Mouse (Mus musculus): Measurements from ENCODE around the gene Dcun1d3.

DNA sequence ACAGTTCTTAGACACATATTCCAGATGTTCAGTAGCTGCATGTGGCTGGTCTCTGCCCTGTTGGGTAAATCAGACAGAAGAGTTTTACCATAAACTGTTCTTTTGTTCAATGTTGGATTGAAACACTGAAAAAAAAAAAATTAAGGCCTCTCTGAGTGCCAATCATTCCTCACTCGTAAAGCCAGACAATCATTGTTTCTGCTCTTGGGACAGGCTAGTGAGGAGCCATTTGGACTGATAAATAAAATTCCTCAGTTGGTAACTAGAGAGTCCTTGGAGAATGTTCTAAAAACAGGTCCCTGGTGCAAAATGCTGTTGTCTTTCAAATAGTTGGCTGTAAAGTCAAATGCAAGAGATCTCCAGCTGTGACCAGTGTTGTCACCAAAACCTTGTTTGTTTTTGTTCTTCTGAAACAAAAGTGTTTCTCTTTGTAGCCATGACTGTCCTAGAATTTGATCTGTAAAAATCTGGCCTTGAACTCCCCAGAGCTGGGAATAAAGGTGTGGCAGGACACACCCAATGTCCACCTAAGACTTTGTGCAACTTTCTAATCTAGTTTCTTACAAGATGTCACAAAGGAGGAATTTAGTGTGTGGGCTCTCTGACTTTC, 2.3 kb upstream of the Dcun1d3 start:
- TF ChIP-seq CTCF (IDR thresholded peaks at IDR 0.05; ENCODE audit: low read depth): no peak
- TF ChIP-seq EP300 (IDR thresholded peaks at IDR 0.05; ENCODE audit: low read depth): no peak

Measured in liver, postnatal 0 days (tissue).